Mouse (Mus musculus) embryo, embryonic 10 days (tissue): ENCODE results near the gene Bcl2l13.
"Not testable (repeated sequence)": the region's sequence is repeated elsewhere in the genome, so short reads cannot be mapped to it uniquely, and the experiment has no call there.

Source experiments
- DNase-seq: peaks from one replicate; pipeline ENCODE4 v3.0.0-alpha.2; 2015; ENCODE audit warnings: low spot score

Bcl2l13 gene

DNA sequence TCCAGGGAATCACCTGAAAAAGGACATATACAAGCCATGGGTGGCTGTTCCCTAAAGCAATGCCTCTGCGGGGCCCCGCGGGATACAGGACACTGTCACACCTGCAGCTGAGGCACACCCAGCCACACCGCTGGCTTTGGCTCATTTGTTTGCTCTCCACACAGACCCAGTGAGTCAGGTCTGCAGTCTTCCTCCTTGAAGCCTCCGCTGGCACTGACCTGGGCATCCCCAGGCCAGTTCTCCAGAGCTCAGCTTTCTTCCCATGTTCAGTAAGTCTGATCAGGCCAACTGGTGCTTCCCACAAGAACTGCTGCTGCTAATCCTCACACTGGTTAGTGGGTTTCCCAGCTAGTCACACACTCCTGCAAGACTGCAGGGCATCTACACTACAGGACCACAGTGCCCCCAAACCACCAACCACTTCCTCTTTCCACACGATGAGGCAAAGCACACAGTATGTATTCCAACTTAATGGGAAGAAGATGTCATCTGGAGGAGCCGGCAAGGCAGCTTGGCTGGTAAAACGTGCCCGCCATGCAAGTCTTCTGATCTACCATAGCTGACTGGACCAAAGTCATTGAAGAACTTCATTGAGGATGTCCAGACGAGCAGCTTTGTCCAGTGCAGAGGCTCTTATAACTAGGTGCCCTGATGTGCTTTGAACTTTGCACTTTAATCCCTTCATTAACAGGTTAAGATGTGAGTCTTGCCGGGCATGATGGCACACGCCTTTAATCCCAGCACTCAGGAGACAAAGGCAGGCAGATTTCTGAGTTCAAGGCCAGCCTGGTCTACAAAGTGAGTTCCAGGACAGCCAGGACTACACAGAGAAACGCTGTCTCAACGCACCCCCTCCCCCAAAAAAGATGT lies 66.0 kb downstream of the Bcl2l13 start:
- DNase-seq, result no peak

DNA sequence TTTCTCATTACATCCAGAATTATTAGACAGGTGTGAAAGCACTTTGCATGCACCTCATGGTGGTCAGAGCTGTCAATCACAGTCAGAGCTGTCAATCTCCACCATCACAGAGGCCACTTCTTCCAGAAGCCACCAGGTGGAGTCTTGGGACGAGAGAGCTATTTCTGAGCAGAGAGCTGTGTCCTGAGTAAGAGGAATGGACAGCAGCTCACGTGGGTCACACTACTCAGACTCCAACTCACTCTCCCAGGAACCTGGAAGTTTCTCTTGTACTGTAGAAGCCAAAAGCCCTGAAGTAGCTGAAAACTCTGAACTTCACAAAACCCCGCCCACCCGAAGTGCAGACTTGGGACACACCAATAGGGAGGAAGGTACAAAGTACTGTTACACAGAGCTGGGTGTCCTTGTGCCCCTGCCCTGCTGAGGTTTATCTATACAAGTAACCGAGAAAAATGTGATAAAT lies 67.5 kb downstream of the Bcl2l13 start:
- DNase-seq, result peak; percentile 45

DNA sequence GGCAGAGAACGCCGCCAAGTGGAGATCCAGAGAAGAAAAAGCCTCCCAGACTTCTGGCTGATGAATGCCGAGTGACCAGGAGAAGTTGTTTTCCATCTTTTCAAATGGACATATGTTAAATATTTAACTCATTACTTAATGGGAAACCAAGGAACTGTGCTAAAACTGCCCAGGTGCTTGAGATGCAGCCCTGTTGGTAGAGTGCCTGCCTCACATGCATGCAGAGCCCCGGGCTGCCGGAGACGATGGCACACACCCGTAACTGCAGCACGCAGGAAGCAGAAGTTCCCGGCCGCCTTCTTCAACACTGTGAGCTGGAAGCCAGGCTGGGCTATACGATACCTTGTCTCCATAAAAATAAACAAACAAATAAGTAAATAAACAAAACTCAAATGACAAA lies 67.9 kb downstream of the Bcl2l13 start:
- no peak for DNase-seq

DNA sequence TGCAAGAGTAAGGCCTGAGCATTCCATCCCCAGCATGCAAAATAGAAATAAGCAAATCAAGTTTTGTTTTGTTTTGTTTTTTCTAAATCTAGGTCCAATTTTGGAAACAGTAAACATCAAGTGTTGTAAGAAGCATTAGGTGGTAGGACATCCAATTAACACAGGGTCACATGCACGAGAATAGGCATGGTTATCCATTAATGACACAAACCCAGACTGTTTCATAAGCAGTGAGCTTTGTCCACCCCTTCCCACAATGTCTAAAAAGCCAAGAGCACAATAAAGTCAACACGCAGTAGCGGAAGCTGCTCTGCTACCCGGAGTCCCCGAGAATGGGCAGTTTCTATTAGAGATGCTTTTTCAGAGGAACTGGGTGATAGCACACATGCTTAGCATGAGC lies 69.1 kb downstream of the Bcl2l13 start:
- no peak for DNase-seq

DNA sequence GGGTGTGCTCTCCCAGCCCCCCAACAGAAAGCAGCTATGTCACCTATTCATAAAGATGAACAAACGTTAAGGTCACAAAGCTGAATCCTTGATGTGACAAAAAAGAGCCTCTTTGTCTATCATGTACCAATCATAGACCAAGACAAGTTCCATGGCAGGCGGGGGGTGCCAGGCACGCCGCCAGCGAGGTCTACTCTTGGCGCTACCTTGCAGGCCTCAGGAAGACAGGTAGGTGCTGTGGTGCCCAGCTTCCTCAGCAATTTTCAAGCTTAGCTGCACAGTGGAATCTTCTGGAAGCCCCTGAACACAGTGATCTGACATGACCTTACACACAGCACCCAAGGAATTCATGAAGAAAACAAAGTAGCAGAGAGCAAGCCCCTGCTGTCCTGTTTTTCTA lies 70.5 kb downstream of the Bcl2l13 start:
- DNase-seq, result no peak

DNA sequence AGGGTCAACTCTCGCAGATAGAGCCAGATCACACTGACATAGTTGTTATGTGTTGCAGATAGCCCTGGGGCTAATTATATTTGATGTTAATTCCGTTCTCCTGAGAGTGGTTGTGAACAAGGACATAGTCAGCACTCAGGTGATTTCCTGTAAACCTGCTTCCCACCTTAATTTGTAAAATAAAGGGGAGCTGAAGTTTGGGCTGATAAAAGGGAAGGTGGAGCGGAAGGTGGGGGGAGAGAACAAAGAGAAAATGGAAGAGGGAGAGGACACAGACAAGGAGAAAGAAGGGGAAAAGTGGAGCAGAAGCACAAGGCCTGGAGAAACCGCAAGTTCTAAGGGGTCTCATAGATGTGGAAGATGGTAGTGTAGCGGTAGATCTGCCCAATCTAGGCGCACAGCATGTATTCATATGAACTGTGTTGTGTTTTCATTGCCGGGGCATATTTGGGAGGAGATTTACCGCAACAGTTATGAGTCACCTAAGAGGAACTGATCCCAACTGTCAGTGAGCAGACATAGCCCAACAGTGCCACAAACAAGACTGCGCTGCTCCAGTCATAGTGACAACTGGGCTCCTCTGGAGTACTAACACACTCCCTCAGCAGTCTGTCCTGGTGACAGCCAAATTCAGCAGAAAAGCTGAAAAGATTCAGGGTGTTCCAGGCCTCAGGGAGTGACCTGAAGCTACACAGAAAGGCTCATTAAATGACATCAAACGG lies 72.0 kb downstream of the Bcl2l13 start:
- not testable (repeated sequence) for DNase-seq

DNA sequence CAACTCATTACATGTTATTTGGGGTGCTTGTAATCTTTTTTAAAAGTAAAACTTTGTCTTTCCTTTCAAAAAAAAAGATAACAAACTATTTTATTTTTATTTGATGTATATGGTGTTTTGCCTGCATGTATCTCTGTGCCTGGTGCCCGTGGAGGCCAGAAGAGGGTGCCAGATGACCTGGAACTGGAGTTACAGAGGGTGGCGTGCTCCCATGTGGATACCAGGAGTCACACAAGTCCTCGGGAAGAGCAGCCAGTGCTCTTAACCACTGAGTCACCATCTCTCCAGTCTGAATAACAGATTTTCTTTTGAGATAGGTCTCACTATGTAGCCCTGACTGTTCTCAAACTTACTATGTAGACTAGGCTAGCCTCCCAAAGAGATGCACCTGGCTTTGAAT lies 73.5 kb downstream of the Bcl2l13 start:
- DNase-seq, result no peak

DNA sequence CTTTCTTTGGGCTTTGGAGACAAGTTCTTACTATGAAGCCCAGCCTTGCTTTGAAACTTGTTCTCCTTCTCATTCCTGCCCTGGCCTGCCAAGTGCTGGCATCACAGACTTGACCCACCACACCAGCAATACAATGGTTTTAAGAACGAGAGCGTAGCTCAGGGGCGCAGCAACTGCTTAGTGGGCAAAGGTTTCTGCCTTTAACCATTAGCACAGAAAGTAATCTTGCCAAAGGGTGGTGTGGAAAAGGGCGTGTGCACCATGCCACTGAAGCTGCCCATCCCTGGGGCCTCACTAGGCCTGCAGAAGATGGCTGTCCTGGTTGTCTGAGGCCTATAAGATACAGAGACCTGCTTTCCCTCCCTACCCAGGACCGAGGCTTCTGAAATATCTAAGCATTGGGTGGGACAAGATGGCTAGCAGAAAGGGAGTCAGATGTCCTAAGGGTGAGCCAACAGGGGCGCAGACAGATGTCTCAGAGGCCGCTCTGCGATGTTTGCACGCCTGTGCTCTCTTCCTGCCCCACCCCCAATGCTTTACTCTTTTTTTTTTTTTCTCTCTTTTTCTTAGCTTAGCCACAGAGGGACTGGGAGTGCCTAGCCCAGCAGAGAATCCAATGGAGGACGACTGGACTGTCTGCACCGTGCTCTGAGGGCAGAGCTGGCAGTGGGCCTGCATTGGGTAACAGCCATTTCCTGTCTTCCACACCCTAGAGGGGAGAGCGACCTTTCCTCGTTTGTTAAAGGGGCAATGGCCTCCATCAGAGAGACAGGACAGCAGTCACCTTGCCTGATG lies 75.4 kb downstream of the Bcl2l13 start:
- DNase-seq, result no peak

DNA sequence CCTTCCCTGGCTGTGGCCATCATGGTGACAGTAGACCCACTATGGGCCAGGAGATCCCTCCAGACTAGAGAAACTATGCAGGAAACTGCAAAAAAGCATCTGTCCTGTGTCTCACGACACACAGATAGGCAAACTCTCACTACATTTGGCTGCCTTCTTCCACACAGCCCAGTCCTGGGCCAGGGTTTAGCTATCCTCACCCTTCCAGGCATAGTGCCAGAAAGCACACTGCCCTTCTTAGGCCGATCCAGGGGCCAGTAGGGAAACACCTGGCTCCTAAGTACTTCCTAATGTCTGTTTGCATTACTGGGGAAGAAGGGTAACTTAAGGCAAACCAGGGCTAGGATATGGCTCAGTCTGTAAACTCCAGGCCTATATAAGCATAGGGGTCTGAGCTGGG lies 76.9 kb downstream of the Bcl2l13 start:
- no peak for DNase-seq

DNA sequence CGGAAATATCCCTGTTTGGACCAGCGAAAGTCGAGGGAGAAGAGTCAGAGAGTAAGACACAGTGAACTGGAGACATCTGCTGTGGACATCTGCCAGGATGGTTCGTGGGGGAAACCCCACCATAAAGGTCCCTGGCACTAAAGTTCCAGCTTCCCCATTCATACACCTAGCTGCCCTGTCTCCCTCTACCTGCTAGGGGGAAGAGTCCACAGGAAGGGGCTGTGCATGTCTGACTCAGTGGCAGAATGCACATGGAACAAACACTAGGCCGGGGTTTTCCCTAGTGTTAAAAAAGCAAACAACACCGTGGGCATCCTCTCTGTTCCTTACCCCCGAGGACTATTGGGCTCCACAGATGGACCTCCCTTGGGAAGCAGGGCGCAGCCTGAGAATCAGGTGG lies 77.8 kb downstream of the Bcl2l13 start:
- no peak for DNase-seq

DNA sequence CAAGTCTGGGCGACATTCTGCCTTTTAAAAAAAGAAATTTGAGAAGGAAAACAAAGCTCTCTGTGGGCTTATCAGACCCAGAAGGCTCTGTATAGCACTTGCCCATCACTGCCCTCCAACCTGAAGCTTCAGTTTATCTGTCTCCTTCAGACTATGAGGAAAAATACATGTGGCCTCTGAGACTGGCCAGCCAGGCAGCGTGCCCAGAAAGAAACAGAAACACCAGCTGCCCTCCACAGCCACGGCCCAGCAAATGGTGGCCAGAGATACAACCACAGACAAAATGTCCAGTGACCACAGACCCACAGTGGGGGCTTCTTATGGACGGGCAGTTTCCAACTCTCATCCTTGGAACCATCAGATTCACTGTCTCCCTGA lies 78.5 kb downstream of the Bcl2l13 start:
- DNase-seq, result no peak

DNA sequence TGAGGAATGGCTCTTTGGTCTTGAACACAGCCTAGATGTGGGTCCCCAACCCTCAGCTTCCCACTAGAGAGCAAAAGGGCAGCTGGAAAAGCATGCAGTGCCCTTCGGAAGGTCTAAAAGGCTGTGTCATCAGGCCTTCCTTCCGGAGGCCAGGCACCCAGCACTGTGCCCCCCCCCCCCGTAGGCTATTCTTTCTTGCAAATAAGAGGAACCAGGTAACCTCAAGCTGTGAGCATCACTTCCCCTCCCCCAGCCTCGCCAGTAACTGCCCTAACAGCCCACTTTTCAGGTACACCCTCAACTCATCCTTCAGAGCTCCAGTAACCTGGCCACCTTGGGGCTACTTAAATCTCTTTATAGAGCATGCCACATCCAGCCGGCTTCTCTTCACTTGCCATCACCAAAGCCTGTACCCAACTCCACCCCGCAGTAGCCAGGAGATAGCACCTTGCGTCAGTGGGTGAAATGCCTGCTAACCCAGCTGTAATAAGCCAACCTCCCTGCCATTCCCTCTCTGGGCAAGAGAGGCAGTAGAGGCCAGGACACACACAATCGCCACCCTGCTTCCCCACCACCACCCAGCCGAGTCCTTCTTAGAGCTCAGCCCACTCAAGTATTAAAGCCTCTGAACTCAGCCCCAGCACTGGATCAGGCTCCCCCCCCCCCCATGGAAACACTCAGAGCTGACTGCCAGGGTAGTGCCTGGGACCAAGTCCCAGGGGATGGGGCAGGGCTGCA lies 79.1 kb downstream of the Bcl2l13 start:
- DNase-seq, result peak; percentile 45

DNA sequence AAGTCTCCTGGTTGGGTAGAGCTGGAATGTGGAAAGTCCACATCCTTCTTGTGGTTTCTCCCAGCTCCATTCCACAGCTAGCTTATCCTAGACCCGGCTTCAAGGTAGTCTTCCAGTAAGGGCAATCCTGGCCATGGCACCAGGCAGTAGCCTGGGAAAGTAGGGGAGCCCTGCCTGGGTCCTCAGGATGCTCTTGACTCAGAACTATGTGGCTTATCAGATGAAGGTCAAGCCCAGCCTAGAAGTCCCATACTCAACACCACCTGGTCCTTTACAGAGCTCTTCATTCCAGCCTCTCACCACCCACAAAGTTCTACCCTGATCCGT lies 79.6 kb downstream of the Bcl2l13 start:
- no peak for DNase-seq

DNA sequence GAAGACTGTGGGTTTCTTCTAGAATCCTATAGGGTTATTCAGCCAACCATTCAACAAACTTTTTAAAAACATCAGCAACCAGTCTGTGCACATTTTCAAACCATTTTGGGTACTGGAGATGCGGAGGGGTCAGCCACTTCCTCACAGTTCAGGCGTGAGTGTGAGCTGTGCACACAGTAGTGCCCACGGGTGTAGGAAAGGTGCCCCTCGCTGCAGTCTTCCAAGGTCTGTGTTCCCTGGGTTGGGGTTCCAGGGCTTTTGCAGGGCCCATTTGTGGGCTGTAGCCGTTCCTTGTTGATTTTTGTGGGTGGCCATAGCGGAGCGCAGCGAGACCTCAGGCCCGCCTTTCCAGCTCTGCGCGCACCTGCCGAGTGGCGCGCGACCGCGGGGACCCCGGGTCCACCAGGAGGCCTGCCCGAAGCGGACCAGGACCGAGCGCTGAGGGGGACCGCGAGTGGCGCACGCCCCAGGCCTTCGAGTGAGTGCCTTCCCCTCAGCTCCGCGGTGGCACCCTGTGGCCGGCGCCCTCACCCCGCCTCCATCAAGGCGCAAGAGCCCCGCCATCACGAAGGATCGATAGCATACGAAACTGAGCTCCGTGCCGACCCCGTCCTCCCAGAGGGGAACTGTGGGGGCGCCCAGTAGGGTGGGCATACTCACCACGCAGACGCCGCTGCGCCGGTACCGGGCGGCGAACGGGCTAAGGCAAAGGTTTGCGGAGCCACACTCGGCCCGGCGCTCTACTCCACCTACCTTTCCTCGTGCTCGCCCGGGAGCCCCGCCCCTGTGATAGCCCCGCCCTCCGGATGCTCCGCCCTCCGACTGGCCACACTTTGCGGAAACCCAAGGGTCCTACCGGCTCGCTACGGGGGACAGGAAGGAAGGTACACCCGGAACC lies 80.3 kb downstream of the Bcl2l13 start, which contains the start of gene Bid:
Gene Bid (minus strand): TSS at position 780 of the 898 bp plus-strand sequence.
- DNase-seq, result peak; percentile 83

DNA sequence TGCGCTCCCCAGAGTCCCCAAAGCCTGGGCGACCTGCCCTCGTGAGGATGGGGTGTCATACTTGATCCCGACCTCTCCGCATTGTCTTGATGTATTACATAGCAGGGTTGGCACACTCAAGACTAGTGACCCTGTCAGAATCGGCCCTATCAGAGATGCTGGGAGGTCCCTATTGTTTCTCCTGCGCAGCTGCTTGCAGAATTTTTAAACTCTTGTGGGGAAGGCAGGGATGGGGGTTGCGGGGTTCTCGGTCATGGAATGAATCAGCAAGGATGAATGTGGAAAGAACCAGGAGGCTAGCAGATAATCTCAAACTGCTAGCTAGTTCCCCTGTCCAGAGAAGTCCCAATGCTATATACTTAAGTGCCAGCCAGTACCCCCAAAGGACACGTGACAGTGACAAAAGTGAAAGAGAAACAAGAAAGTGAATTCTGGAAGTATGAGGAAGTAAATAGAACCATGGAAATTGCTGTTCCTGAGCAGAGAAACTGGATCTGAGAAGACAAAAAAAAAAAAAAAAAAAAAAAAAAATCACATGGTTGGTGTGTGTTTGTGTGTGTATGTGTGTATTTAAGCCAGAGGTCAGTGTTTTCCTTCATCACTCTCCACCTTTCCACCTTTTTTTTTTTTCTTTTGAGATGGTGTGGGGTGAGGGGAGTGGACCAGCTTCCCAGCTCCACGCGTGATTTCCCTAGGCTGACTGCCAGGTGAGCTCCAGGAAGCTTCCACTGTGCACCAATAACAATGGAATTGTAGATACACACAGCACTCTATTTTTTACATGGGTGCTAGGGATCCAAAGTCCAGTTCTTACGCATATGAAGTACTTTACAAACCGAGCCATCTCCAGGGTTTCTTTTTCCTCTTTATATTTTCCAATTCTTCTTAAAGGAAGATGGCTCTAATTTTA lies 81.2 kb downstream of the Bcl2l13 start:
- not testable (repeated sequence) for DNase-seq

DNA sequence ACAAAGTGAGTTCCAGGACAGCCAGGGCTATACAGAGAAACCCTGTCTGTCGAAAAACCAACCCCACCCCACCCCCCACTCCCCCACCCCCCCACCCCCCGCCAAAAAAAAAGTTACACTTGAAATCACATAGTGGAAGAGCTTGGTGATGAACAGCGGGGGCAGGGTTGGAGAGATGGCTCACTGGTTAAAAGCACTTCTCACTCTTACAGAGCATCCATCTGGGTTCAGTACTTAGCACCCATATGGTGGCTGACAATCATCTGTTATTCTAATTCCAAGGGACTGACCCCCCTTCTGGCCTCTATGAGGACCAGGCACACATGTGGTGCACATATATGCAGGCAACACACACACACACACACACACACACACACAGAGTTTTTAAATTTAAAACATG lies 82.0 kb downstream of the Bcl2l13 start:
- DNase-seq, result no peak

DNA sequence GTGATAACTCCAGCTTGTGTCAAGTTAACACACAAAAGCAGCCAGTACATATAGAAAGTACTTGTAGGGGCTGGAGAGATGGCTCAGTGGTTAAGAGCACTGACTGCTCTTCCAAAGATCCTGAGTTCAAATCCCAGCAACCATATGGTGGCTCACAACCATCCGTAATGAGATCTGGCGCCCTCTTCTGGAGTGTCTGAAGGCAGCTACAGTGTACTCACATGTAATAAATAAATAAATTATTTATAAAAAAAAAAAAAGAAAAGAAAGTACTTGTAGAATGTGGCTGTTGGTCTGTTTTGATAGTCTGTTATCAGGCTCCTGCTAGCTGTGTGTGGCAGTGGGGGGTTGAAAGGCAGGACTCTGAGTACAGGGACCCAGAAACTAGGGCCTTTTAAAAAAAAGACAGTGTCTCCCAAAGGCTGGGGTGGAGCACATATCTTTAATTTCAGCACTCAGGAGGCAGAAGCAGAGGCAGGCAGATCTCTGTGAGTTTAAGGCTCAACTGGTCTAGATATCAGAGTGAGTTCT lies 88.8 kb downstream of the Bcl2l13 start:
- not testable (repeated sequence) for DNase-seq

DNA sequence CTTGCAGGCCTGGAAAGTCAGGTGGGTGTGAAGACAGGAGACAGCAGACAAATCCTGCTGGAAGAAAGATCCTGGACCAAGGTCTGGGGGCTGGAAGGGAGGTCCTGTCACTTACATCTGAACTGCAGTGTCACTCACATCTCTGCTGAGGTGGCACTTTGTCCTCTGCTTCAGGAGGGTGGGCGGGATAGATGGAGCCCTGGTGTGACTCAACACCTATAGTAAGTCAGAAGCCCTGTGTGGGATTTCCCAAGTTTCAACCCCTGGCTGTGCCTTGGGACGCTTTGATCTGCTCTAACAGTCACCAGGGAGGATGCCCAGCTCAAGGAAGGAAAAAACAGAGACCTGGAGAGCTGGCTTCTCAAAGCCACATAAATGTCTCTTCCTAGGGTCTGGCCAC lies 90.9 kb downstream of the Bcl2l13 start:
- DNase-seq, result no peak

DNA sequence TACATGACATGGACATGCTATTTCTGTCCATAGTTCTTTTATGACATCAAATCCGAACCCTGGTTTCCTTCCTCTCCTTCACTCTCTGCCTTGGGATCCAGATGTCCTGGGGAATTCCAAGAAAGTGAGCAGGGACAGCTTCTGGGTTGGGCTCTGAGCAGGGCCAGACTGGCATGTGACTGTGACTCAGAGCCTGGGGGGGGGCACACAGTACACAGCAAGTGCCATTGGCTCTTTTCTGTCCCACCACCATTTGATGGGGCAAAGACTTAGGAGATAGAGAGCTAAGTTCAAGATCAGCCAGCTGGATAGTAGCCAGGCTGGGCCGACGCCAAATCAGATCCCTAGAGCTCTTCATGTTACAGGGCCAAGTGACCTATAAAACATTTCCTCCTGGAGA lies 91.8 kb downstream of the Bcl2l13 start:
- DNase-seq, result no peak

DNA sequence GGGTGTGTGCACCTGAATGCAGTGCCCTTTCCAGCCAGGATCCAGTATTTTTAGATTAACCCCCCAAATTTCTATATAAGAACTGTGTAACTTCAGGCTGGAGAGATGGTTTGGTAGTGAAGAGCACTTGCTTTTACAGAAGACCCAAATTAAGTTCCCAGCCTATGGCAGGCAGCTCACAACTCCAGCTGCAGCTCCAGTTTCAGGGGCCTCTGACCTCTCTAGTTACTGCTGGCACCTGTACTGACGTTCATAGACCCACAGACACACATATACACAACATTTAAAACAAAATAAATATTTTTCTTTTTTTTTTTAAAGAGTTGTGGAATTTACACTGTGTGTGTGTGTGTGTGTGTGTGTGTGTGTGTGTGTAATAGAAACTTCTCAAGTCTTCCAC lies 93.4 kb downstream of the Bcl2l13 start:
- DNase-seq, result no peak
